Mouse (Mus musculus): ENCODE measurements around the gene Sptlc2. TPM values are rescaled to one million over a fixed set of nuclear protein-coding genes. Genes with fewer than 3 reads are reported as not detected.

Gene Sptlc2
- polyA plus RNA-seq (2015; fragmentation: Illumina TruSeq; extraction: RNeasy Lipid Tissue Mini Kit (QIAGEN cat#74804); ENCODE audit: insufficient read depth, low read depth, low replicate concordance), result 14.4 TPM

GRCm38 (mm10) chr12:87388122-87388774, at the start of gene Sptlc2:
Sptlc2 (minus strand) TSS chr12:87388355.

GRCm38 (mm10) chr12:87299657-87300440, 88.3 kb downstream of the Sptlc2 start, which contains the start of gene Ism2:
Ism2 (minus strand) TSS chr12:87299705.

GRCm38 (mm10) chr12:87266108-87266826, 121.9 kb downstream of the Sptlc2 start, which contains the start of the genes Vipas39 and Ahsa1:
Vipas39 (minus strand) TSS chr12:87266256.
Ahsa1 (plus strand) TSS chr12:87266479.

Other genes with a start within 250 kb of the Sptlc2 start
- 33.7 TPM for gene Gstz1, start 241.2 kb downstream of the Sptlc2 start, polyA plus RNA-seq (2015; fragmentation: Illumina TruSeq; extraction: RNeasy Lipid Tissue Mini Kit (QIAGEN cat#74804); ENCODE audit: insufficient read depth, low read depth, low replicate concordance)
- gene Pomt2, start 240.4 kb downstream of the Sptlc2 start, polyA plus RNA-seq (2015; fragmentation: Illumina TruSeq; extraction: RNeasy Lipid Tissue Mini Kit (QIAGEN cat#74804); ENCODE audit: insufficient read depth, low read depth, low replicate concordance), result 4.1 TPM
- not detected for gene Samd15, start 188.6 kb downstream of the Sptlc2 start, polyA plus RNA-seq (2015; fragmentation: Illumina TruSeq; extraction: RNeasy Lipid Tissue Mini Kit (QIAGEN cat#74804); ENCODE audit: insufficient read depth, low read depth, low replicate concordance)
- 3.2 TPM for gene Tmed8, start 187.9 kb downstream of the Sptlc2 start, polyA plus RNA-seq (2015; fragmentation: Illumina TruSeq; extraction: RNeasy Lipid Tissue Mini Kit (QIAGEN cat#74804); ENCODE audit: insufficient read depth, low read depth, low replicate concordance)
- gene Noxred1, start 149.6 kb downstream of the Sptlc2 start, polyA plus RNA-seq (2015; fragmentation: Illumina TruSeq; extraction: RNeasy Lipid Tissue Mini Kit (QIAGEN cat#74804); ENCODE audit: insufficient read depth, low read depth, low replicate concordance), result 0.52 TPM
- 8.2 TPM for gene Vipas39, start 122.1 kb downstream of the Sptlc2 start, polyA plus RNA-seq (2015; fragmentation: Illumina TruSeq; extraction: RNeasy Lipid Tissue Mini Kit (QIAGEN cat#74804); ENCODE audit: insufficient read depth, low read depth, low replicate concordance)
- 24.8 TPM for gene Ahsa1, start 121.9 kb downstream of the Sptlc2 start, polyA plus RNA-seq (2015; fragmentation: Illumina TruSeq; extraction: RNeasy Lipid Tissue Mini Kit (QIAGEN cat#74804); ENCODE audit: insufficient read depth, low read depth, low replicate concordance)
- not detected for gene Ism2, start 88.7 kb downstream of the Sptlc2 start, polyA plus RNA-seq (2015; fragmentation: Illumina TruSeq; extraction: RNeasy Lipid Tissue Mini Kit (QIAGEN cat#74804); ENCODE audit: insufficient read depth, low read depth, low replicate concordance)
- 19.3 TPM for gene Slirp, start 55.5 kb upstream of the Sptlc2 start, polyA plus RNA-seq (2015; fragmentation: Illumina TruSeq; extraction: RNeasy Lipid Tissue Mini Kit (QIAGEN cat#74804); ENCODE audit: insufficient read depth, low read depth, low replicate concordance)
- 5.8 TPM for gene Alkbh1, start 55.7 kb upstream of the Sptlc2 start, polyA plus RNA-seq (2015; fragmentation: Illumina TruSeq; extraction: RNeasy Lipid Tissue Mini Kit (QIAGEN cat#74804); ENCODE audit: insufficient read depth, low read depth, low replicate concordance)
- gene Snw1, start 83.9 kb upstream of the Sptlc2 start, polyA plus RNA-seq (2015; fragmentation: Illumina TruSeq; extraction: RNeasy Lipid Tissue Mini Kit (QIAGEN cat#74804); ENCODE audit: insufficient read depth, low read depth, low replicate concordance), result 11.0 TPM
- not detected for gene Gm5788, start 106.4 kb upstream of the Sptlc2 start, polyA plus RNA-seq (2015; fragmentation: Illumina TruSeq; extraction: RNeasy Lipid Tissue Mini Kit (QIAGEN cat#74804); ENCODE audit: insufficient read depth, low read depth, low replicate concordance)
- gene Gm8300, start 126.0 kb upstream of the Sptlc2 start, polyA plus RNA-seq (2015; fragmentation: Illumina TruSeq; extraction: RNeasy Lipid Tissue Mini Kit (QIAGEN cat#74804); ENCODE audit: insufficient read depth, low read depth, low replicate concordance), result not detected
- not detected for gene Oog1, start 214.3 kb upstream of the Sptlc2 start, polyA plus RNA-seq (2015; fragmentation: Illumina TruSeq; extraction: RNeasy Lipid Tissue Mini Kit (QIAGEN cat#74804); ENCODE audit: insufficient read depth, low read depth, low replicate concordance)
- not detected for gene Gm4027, start 230.5 kb upstream of the Sptlc2 start, polyA plus RNA-seq (2015; fragmentation: Illumina TruSeq; extraction: RNeasy Lipid Tissue Mini Kit (QIAGEN cat#74804); ENCODE audit: insufficient read depth, low read depth, low replicate concordance)

All from pancreas, adult 10 weeks (tissue).